Mouse (Mus musculus) cerebellum, adult (tissue): ENCODE measurements around the gene Lyrm9.

Source experiments
- ATAC-seq: cut with Nextera tagmentation; 2 replicates; pipeline ENCODE4 v1.9.2; 2017; ENCODE audit warnings: mild to moderate bottlenecking, moderate library complexity, mixed read lengths; ENCODE audit not compliant: insufficient number of reproducible peaks, low FRiP score, low TSS enrichment

Lyrm9 gene

DNA sequence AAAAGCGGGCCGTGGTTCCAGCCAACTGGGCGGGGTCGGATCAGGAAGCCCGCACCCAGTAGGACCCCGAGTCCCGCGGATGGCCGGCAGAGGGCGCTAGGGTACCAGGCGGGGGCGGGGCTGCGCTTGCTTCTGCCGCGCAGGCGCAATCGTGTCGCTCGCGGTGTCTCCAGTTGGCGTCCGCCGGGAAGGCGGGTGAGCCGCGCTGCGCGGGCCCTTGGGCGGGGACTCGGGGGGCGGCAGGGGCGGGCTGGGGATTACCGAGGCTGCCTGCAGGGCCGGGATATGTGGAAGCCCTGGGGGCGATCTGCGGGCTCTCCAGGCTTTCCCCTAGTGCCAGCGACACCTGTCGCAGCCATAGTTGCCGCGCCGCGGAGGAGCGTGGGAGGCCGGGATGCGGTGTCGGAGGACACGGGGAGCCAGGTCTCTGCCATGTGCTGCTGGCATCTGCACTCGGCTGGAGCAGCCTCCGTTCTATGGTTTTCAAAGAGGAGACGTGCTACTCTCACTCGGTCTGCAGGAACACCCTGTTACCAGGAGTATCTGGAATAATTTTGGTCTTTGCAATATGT is at the start of gene Lyrm9:
Gene Lyrm9, plus strand, starts transcription at position 143 of the 572 bp plus-strand sequence.
- ATAC-seq = peak; percentile 85

DNA sequence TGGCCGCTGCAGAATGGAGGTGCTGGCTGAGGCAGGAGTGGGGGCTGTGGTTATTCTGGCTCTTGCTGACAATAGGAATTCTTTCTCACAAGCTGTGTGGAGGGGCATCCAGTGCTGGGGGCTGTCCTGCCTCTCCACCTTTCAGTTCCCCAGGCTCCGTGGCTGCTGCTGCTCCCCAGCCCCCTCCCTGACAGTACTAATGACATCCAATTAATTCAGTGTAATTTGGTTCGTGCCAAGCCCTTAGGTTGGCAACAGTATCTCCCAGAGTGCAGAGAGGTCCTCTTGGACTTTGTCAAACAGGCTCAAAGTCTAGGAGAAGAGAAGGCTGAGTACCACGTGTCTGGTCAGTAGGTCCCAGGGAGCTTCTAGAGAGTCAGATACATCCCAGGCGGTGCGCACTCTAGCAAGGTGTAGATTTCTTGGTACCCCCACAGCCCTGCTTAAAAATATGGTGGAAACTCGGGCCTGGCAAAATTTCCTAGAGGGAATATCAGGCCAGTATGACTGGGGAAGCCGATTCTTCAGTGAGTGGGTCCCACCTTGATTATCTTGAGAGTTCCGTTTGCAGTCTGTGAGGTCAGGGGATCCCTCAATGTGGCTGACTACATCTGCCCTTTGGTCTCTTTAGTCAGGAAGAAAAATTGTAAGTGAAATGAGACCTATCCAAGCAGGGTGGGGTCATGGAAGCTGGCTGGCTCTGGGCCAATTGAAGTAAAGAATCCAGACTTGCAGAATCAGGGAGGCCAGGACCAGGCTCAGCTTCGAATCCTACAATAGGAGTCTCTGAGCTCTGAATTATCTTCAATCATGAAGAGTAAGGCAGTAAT is 48.3 kb upstream of the Lyrm9 start:
- no peak for ATAC-seq

DNA sequence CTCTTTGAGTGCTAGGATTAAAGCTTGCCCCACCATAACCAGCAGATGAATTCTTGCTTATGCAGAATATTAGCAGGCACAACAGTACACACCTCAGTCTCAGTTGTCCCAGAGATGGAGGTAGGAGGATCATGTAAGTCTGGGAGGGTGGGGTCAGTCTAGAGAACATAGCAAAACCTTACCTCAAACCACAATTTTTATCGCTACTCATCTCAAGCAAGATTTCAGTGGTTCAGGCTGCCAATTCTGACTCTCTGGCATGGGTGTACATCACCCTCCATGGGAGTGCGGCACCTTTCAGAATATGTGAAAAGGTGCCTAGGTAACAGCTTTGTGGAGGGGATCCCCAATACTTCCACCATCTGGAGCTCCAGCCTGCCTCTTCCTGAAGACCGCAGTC is 46.4 kb upstream of the Lyrm9 start:
- no peak for ATAC-seq

DNA sequence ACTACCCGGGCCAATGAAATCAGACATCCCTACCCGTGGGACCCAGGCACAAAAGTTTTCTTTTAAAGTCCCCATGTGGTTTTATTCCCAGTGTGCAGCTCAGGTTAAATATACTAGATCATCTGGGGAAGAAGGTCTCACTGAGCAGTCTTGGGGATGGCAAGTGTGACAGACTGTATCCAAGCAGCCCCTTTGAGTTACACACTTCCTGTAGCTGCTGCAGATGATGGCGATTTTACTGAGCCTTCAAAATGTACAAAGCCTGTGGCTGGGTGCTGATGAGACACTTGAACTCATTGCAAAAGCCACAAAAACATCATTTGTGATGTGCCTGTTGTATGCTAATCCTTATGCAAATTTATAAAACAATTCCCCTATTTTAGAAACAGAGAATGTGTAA is 45.8 kb upstream of the Lyrm9 start:
- ATAC-seq = no peak

DNA sequence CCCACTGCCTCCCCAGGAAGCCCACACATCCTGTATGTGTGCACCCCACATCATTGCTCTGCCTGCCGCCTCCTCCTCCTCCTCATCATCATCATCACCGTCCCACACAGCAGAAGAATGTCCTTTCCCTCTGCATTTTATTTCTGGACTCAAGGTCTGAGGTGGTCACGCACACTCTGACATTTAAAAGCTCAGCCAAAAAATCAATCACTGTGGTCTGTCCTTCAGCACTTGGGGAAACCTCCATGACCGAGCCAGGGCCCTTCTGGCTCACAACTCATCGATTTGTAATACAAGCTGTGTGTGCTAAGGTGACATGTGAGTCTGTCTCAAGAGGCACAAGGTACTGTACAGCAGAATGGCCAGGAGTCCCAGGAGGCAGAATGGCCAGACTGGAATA is 44.1 kb upstream of the Lyrm9 start:
- ATAC-seq = no peak

DNA sequence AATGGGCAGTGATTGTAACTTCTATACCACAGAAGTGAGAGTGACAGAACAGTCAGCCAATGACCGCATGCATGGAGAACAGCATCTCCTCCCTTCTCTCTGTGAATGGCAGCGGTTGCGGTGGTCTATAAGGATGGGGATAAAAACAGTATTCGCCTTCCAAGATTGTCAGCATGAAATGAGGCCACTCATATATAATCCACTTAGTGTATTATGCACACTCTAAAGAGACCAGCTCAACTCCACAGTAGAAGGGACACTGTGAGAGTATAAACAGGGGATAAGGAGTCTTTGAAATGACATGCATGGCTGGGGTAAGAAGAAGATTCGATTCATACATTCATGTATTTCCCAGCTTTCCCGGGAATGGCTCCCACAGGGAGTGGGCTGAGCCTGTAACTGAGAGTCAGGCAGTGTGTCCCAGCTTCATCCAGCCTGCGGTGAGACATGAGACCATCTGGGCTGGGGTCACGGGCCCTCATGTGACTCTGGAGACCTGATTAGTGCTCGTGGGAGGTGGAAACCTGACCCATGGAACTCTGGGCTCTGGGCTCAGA is 43.5 kb upstream of the Lyrm9 start:
- ATAC-seq = no peak

DNA sequence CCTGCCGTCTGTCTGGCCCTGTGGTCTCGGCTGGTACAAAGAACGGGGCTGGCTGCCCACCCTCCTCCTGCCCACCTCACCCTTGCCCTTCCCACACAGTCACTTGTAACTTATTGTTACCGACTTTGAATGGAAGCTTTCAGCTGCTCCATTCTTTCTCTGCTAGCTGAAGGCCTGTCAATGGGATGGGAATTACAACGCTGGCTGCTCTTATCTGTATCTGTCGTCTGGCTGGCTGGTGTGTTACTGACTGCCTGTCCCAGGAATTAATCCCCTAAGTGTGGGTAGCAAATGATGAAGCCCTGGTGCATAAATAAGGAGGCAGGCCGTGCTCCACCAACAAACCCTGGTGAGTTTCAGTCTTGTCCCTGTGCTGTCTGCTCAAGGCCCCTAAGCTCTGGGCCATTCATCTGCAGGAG is 40.4 kb upstream of the Lyrm9 start:
- no peak for ATAC-seq

DNA sequence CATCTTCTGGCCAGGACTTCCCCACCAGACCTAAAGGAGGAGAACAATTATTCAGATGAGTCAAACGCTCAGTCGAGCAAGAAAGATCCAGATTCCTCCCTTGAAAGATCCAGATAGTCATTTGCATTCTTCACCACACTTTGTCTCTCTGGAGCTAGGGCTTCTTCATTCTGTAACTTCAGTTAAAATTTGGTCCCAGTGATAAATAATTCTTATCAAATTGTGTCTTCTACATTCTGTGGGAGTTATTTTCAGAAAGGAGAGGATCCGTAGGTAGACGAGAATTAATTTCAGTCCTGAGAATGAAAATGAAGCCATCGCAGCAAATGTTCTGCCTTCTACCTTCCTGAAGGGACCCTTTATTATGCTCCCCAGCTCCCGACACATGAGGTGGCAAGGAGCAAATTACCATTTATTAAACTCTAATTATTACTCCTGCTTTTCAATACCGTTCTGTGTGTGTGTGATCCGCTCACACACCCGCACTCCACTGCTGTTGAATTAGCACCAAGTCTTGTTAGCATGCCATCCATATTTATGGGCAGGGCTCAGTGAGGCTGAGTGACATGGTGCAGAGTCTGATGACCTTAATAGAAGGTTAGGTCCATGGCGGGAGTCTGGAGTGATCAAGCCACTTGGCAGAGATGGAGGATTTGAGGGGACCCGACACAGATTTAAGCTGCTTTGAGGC is 36.9 kb upstream of the Lyrm9 start:
- ATAC-seq = no peak

DNA sequence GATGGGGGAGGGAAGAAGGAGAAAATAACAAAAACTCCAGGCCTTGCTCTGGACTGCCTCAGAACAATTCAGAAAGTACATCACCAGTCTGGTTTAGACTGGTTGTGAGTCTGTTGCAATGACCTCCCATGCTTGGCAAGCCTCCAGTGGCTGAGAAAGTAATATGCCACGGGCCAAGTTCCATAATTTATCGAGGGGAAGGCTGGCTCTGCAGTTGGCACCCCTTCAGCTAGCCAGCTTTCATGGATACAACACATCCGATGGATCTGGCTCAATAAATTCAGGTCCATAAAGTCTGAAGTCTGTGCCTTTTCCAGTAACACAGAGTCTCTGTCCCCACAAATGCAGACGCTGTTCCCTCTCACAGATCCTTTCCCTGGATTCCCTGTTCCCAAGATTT is 34.8 kb upstream of the Lyrm9 start:
- ATAC-seq = no peak

DNA sequence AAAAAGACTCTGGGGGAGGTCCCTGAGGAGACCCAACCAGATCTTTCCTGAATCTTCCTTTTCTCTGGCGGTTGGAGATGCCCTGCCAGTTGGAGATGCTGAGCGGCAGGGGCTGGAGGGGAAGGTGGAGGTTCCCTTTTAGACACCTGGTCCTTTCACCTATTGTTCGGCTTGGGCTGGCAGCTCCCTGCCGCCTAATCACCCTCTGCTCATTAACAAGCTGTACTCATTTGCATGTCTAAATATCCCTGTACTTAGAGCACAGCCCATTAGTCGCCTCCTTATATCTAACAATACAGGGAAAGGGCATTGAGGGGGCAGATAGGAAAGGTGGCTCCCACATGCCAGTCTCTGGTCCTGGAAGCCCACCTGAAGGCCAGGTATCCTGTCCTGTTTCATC is 34.3 kb upstream of the Lyrm9 start:
- no peak for ATAC-seq

DNA sequence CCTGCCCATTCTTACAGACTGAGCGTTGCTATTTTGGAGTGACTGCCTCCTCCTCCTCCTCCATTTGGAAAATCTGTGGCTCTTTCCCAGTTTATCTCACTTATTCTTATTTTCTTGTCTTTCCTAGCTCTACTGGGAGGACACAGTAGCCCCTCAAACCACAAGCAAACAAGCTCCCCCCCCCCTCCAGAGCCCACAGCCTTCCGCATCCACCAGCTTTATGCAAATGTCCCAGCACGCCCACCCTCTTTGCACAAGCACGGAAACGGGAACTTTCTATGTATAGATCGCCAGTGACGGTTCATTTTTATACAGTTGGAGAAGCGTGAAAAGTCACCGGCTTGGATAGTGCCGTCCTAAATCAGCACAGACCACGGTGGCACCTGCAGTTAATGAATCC is 33.9 kb upstream of the Lyrm9 start:
- ATAC-seq = no peak

DNA sequence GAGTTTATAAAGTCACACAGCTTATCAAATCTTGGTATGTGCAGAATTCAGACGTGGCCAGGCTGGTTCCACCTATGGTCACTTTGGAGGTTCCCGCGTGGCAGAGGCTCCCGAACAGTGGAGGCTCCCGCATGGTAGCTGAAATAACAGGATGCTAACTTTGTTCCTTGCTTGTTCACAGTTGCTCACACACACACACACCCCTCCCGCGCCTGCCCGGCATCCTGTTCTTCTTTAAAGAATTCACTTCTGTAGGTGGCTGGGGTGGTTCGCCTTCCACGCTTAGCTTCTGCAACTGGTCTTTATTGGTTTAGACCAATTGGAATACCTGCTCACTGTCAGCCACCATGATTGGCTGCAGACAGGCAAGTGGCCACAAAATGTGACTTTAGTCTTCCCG is 33.3 kb upstream of the Lyrm9 start:
- ATAC-seq = no peak

DNA sequence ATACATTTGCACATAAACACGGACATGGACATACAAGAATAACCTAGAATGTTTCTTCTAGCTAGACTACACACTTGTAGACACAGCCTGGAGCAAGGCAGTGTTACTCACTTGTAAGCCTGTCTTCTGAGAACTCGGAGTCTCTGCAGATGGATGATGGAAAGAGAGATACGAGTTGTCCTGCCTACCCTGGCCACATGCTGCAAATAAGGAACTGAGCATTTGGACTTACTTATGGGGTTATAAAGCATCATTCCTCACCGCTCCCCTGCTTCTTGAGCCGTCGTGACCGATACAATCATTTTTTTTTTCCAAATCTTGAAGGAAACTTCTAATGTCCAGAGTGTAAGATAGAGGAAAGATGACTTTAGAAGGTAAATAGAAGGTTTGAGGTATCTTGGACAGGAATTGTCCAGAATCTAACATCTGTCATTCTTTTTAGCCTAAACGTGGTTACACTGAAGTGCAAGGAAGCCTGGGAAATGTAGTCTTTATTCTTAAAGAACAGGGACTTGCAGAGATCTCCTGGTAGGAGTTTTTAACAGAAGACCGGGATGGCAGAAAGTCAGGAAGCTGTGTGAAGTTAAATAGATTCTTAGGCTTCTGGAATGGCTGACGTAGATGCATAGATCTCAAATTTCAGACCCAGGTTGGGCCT is 30.2 kb upstream of the Lyrm9 start:
- ATAC-seq = no peak

DNA sequence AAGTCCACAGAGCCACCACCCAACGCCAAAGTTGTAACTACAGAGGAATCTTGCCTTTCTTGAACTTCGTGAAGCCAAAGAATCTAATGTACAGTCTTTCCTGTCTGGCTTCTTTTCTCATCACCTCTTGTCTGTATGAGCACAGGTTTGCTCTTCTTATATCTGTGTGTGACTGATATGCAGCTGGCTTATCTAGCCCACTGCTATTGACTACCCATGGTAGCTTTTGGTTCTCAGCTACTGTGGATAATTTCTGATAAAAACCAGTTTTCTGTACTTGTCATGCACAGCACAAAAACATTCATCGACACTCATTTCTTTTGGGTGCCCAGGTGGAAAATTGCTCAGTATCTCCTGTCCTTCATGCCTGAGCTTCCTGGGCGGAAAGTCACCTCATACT is 25.3 kb upstream of the Lyrm9 start:
- ATAC-seq = no peak

DNA sequence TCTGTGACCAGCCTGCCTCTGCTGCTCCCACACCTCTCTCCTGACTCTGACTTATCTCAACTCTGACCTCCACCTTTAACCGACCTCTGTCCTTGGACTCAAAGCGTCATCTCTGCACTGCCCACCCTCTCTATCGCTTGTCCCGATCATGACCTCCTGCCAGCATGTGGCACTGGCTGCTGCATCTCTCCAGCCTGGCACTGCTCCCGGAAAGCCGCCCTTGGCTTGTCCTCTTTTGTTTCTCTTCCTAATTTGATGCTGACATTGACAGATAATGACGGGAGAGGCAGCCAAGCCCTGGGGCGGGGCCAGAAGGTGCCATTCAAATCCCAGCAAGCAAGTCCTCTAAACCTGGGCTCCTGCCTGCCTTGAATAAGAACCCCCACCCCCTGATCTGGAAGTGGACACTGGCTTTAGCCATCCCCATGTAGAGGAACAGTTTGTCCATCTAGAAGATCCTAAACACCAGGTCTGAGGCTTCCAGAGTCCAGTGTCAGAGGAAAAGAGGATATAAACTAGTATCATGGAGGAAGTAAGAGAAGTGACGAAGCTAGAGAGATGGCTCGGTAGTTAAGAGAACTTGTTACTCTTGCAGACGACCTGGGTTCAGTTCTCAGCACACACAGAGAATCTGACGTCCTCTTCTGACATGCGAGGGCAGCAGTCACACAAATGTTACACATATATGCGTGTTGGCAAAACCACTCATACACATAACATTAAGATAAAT is 22.6 kb upstream of the Lyrm9 start:
- ATAC-seq = no peak

DNA sequence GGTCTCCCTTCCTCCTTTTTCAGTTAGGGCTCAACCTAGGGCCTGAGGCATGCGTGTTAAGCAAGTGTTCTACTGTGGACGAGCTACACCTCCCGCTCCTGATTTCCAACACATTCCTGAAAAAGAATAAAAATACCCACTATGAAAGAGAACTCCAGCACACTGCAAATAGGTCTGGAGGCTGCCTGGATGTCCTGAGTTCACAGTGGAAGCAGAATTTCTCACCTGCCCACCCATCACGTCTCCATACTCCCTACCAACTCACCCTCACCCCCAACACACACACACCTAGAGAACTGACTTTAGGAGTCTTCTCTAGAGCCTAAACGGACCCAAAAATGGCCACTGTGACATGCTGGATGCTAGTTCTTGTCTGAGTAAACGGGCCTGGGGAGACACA is 21.8 kb upstream of the Lyrm9 start:
- ATAC-seq = no peak

DNA sequence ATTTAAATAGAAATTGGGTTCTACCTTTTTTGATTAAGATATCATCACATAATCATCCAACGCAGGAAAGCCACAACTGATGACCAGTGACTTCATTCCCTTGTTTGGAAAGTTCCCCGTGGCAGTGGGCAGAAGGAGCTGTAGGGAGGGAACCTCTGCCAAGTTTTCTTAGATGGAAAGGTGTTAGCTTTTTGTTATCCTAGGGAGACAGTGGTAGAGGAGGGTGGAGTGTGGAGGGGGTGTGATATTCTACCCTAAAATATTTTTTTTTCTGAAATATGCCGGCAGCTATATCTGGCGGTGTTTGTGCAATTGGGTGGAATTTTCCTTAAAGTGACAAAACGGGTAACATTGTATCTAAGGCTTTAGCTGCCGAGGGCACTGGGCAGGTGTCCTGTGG is 21.2 kb upstream of the Lyrm9 start:
- ATAC-seq = no peak

DNA sequence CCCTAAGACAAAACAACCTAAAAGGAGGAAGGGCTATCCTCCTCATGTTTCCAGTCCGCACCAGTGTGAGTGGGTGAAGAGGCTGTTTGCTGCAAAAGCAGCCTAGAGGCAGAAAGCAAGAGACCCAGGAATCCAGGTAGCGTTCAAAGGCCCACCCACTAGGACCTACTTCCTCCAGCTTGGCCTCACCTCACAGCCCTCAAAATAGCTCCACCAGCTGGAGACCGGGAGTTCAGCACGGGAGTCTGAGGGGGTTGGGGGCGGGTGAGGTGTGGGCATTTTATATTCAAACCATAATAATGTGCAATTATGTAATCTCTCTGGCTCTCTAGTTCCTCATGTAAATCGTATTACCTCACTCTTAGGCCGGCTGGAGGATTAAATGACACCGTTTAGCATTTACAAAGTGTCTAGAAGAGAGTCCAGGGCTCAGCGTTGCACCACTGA is 20.7 kb upstream of the Lyrm9 start:
- ATAC-seq = no peak

DNA sequence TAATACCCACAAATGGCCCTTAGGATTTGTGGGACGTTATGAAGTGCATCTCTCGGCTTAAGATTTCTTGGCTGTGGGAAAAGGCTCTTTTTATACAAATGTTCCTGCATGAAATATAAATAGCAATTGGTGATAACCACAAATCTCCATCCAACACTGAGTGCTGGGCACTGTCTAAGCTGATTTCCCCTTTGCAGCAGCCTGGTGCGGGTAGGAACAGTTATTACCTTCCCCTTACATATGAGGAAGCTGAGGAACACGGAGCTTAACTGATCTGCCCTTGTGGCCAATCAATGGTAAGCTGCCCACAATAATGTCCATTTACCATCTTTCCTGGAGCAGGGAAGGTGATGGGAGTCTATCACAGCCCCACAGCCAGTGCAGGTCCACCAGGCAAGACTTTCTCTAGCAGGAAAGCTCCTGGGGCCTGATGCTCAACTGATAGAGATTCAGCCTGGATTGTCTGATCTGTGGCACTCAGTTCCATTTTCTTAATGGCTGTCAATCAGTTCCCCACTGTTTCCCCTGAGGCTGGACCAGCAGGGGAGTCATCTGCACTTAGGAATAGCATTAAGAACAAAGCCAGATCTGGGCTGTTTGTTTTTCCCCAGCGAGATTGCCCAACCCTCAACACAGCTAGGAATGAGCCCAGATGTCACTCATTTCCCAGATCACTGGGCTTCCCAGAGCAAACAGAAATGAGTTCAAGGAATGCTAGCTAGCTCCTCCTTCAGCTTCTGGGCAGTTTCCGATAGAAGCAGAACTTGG is 18.9 kb upstream of the Lyrm9 start:
- no peak for ATAC-seq
